Mouse (Mus musculus) lung, adult 2 months (tissue): ENCODE results near the gene Fam187b. TPM values are rescaled to one million over a fixed set of nuclear protein-coding genes. Genes with fewer than 3 reads are reported as not detected.
A peak's percentile ranks its signal among the peaks of the same experiment; 100 is the strongest.

Source experiments
- DNase-seq: peaks from one replicate; pipeline ENCODE4 v3.0.0; 2022
- H3K4me1 ChIP-seq: fragments of 200-500 bp; 2 replicates; pipeline ENCODE4 v1.6.1; 2011; ENCODE audit warnings: low read length; ENCODE audit not compliant: control insufficient read depth, insufficient read depth
- H3K4me3 ChIP-seq: fragments of 200-500 bp; replicated peaks from 2 replicates; pipeline ENCODE3; 2011; ENCODE audit warnings: low read depth, mild to moderate bottlenecking, control low read depth, low read length; ENCODE audit errors: extremely low read depth
- CTCF ChIP-seq: fragments of 200-500 bp; IDR thresholded peaks from 2 replicates; pipeline ENCODE4 v1.5.1; 2011; ENCODE audit warnings: mild to moderate bottlenecking, low read length, control low read depth; ENCODE audit not compliant: insufficient read depth
- POLR2A ChIP-seq: fragments of 200-500 bp; IDR thresholded peaks from 2 replicates; pipeline ENCODE4 v1.6.1; 2011; ENCODE audit warnings: low read depth, mild to moderate bottlenecking, control low read depth, low read length, borderline replicate concordance; ENCODE audit errors: extremely low read depth
- WGBS: fragments of 180-500 bp; shearing (Covaris S2); methylation state at CpG from one replicate; pipeline ENCODE4 v1.1.7; 2018; 5-methylcytosine and 5-hydroxymethylcytosine counted together
- polyA plus RNA-seq: library from polyadenylated mRNA; depleted of rRNA; stranded (reverse); fragments of >200 nt; gene quantifications from 2 replicates; pipeline ENCODE4 v1.2.3, GENCODE M21; 2012

Fam187b gene
- polyA plus RNA-seq, 1 experiment = 7.2 TPM

GRCm38 (mm10) chr7:31007775-31008174 lies 34.2 kb downstream of the Fam187b start:
- Histone ChIP-seq H3K4me1 (peaks cover 4% of the 10 kb centered on the region; the same call in 1 of the 2 replicates), H3K4me3 (no peak overlapping the region)
- 82% methylated on average over 1 of the region's 1 CpGs for WGBS
- DNase-seq = no peak
- TF ChIP-seq CTCF (no peak), POLR2A (no peak)

GRCm38 (mm10) chr7:31008175-31008574 lies 34.6 kb downstream of the Fam187b start:
- no peak for DNase-seq

GRCm38 (mm10) chr7:31008889-31009288 lies 35.3 kb downstream of the Fam187b start:
- no peak overlapping the region for H3K4me3 ChIP-seq
- DNase-seq = no peak
- no peak for TF ChIP-seq POLR2A
- TF ChIP-seq CTCF = no peak
- 33% methylated on average over 3 of the region's 3 CpGs for WGBS
- H3K4me1 ChIP-seq = peaks cover 4% of the 10 kb centered on the region; the same call in 1 of the 2 replicates

More at GRCm38 (mm10) chr7:31008175-31008574, 34.6 kb downstream of the Fam187b start:
- TF ChIP-seq CTCF = no peak
- no peak for TF ChIP-seq POLR2A
- H3K4me3 ChIP-seq = no peak overlapping the region
- peaks cover 4% of the 10 kb centered on the region; the same call in 1 of the 2 replicates for H3K4me1 ChIP-seq
- 59% methylated on average over 1 of the region's 1 CpGs for WGBS

- TF ChIP-seq CTCF (no peak), POLR2A (no peak)
- Histone ChIP-seq H3K4me1 (peaks cover 4% of the 10 kb centered on the region; the same call in 1 of the 2 replicates), H3K4me3 (no peak overlapping the region)
- 69% methylated on average over 5 of the region's 5 CpGs for WGBS
- no peak for DNase-seq
These were observed 39.4 kb downstream of the Fam187b start for GRCm38 (mm10) chr7:31012971-31013370.

- 36% methylated on average over 10 of the region's 10 CpGs for WGBS
- TF ChIP-seq POLR2A = no peak
- no peak for TF ChIP-seq CTCF
- no peak for DNase-seq
- Histone ChIP-seq H3K4me1 (no peaks in the 10 kb centered on the region), H3K4me3 (no peak overlapping the region)
These were observed 43.7 kb downstream of the Fam187b start for GRCm38 (mm10) chr7:31017104-31017901.

GRCm38 (mm10) chr7:31028609-31029008 lies 55.0 kb downstream of the Fam187b start:
- TF ChIP-seq CTCF (no peak), POLR2A (no peak)
- H3K4me3 ChIP-seq = no peak overlapping the region
- 65% methylated on average over 8 of the region's 8 CpGs for WGBS
- no peak for DNase-seq
- peaks cover 1% of the 10 kb centered on the region for H3K4me1 ChIP-seq

GRCm38 (mm10) chr7:31030717-31031116 lies 57.1 kb downstream of the Fam187b start:
- H3K4me3 ChIP-seq = no peak overlapping the region
- H3K4me1 ChIP-seq = peaks cover 6% of the 10 kb centered on the region
- TF ChIP-seq CTCF = no peak
- no peak for TF ChIP-seq POLR2A
- WGBS = 79% methylated on average over 2 of the region's 2 CpGs
- no peak for DNase-seq

- 76% methylated on average over 7 of the region's 7 CpGs for WGBS
- Histone ChIP-seq H3K4me1 (peaks cover 6% of the 10 kb centered on the region), H3K4me3 (no peak overlapping the region)
- no peak for DNase-seq
- TF ChIP-seq POLR2A = no peak
- TF ChIP-seq CTCF = no peak
These were observed 58.1 kb downstream of the Fam187b start for GRCm38 (mm10) chr7:31031731-31032130.

GRCm38 (mm10) chr7:31033409-31034165 lies 60.0 kb downstream of the Fam187b start:
- 37% methylated on average over 9 of the region's 9 CpGs for WGBS
- H3K4me1 ChIP-seq = peaks cover 6% of the 10 kb centered on the region
- TF ChIP-seq CTCF (no peak), POLR2A (0 out of 2 replicates have a peak, but pooled peaks have one; percentile 8)
- H3K4me3 ChIP-seq = no peak overlapping the region
- no peak for DNase-seq
